Mouse (Mus musculus) gastrocnemius, postnatal 25 days (tissue): Measurements from ENCODE around the gene Cadm1. TPM values are rescaled to one million over a fixed set of nuclear protein-coding genes. Genes with fewer than 3 reads are reported as not detected.

Experiments
- DNase-seq: peaks from one replicate; pipeline ENCODE4 v3.0.0; 2022
- total RNA-seq, 2 experiments: library from RNA; stranded (reverse); gene quantifications; 1 replicate in 1 of 2; 2 replicates in 1 of 2; pipeline ENCODE4 v1.2.3; 2021

Gene Cadm1
- total RNA-seq, 2 experiments from 2014 or later, result 1.7 to 2.5 TPM

DNA sequence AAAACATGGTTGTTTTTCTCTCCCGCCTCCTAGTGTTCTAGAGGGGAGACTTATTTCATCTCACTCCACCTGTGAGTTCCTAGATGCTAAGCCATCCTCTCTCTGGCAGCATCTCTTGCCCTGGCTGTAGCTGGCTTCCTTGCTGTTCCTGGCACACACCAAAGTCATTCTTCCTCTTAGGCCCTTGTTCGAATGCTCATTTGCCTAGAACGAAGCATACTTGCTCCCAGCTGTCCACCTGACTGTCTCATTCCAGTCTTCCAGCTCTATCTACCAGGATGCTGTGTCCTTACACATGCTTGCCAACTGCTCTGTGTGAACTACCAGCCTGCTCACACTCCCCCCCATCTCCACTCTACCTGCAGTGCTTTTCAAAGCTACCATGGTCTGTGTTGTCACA lies 211.8 kb downstream of the Cadm1 start:
- DNase-seq, result no peak

DNA sequence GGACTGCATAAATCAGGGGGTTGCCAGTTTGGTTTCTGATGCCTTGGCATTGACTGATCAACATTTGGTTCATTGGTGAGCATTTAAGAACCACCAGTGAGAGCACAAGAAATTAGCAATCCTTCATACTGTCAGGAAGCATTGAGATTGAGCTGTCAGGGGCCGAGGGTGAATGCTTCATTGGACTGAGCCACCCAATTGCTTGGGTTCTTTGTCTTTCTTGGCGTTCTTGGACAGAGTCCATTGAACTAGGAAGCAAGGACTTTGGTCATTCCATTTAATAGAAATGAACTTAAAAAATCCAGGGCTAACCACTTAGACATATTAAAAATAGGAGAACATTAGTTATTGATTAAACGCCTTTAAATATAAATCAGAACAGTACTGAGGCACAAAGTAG lies 214.9 kb downstream of the Cadm1 start:
- DNase-seq, result no peak

DNA sequence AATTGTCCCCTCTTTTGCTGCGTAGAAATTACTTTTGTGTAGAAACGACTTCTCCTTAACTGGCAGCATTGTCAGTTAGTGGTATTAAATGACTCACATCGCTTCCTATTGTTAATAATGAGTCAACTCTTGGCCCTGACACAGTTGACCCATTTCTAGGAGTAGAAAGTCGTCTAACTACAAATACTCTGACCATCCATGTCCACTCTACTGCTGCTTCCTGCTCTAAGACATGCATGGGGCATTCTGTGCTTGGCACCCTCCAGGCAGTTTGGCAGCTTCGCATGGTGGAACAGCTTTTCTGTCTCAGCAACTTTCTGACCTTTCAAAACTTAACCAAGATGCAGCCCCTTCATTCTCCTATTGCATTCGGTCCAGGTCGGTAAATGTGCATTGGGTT lies 215.7 kb downstream of the Cadm1 start:
- DNase-seq, result no peak

DNA sequence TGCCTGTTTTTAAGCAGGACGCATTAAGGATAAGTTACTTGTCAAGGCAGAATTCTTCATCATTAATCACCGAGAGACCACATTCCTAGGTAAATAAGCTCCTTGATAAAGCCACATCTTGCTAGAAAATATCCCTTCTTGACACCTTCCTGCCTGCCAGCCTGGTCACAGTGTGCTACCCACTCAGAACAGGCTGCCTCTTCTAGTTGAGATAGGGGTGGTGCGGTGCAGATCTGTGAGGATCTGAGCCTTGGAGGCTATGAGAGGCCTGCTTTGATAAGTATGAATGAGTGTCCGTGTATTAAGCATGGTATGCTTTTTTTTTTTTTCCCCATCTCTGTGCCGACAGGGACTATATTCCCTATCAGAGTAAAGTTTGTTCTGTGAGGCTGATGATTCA lies 219.2 kb downstream of the Cadm1 start:
- DNase-seq, result no peak

DNA sequence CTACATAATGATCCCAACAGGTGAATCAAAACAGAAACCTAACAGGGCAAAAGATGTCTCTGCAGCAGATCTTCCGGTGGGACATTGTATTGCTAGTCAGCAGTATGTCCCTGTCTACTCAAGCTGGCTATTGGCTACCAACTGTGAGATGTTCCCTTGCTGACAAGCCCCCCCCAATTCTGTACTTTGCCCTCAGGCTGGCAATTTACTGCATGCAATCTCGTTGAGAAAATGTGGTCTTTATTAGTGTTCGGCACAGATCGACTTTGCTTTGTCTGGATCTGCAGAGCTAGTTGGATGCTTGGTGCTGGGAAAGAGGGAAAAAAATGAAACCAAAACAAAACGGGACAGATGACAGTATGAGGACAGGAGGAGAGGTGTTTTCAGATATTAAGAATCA lies 222.5 kb downstream of the Cadm1 start:
- DNase-seq, result no peak

DNA sequence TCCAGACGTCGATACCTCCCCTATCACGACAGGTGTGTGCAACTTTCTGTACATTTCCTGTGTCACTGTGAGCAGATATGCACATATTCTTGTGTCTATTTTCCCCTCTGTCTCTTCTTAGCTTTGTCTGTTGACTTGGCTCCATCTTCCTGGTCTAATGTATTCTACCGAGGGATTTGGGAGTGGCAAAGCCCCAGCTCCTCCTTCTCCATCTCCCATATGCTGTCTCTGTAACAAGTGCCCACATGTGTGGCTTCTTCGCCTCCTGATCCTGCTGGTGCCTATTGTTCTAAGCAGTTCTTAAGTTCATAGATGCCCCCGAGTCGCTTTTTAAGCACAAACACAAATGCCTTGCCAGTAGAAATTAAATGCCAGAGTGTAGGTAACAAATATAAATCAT lies 223.2 kb downstream of the Cadm1 start:
- no peak for DNase-seq

DNA sequence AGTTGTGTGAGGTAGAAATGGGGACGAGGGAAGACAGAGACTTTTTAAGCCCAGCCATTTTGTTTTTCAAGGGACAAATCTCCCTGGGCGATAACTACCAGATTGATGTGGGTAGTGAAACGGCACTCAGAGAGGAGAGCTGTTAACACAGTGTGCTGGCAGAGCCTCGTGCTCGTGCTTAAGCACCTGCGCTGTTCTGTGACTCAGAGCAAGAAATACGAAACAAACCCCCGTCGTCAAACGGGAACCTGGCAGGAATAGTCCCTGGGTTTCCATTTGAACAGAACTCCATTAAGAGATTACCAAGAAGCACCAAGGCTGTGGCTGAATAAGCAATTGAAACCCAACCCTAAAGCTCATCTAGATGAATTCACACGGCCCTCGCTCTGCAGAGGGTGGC lies 225.1 kb downstream of the Cadm1 start:
- no peak for DNase-seq

DNA sequence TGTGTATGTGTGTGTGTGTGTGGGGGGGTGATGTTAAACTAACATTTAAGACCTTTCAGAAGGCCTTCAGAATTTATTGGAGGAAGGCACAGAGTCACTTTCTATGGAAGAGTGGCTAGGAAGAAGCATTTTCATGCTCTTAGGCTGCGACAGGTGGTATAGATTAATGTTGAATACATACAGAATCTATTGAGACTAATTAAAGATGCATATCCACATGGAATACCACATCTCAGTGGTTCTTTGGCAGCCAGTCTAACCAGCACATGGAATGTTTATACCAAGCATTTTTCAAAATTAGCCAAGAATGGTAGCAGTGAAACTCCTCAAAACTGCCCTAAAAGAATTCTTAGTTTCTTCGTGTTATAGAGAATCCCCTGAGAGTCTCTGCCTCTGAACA lies 227.8 kb downstream of the Cadm1 start:
- no peak for DNase-seq

DNA sequence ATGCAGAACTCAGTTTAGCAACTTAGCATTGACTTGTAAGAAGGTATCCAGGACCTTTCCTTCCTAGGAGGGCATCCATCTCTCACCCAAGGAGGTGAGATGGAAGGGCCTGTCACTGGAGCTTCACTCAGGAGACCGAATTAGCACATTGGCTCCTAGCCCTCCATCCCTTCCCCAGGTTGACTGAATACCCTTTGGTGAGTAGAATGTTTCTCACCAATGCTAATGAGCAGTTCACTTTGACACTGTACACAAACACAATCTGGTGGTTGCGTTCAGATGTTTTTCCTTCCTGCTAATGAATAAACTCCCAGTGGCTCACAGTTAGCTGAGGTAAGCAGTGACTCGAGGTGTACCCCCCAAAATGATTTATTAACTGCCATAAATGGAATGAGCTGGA lies 228.3 kb downstream of the Cadm1 start:
- no peak for DNase-seq

DNA sequence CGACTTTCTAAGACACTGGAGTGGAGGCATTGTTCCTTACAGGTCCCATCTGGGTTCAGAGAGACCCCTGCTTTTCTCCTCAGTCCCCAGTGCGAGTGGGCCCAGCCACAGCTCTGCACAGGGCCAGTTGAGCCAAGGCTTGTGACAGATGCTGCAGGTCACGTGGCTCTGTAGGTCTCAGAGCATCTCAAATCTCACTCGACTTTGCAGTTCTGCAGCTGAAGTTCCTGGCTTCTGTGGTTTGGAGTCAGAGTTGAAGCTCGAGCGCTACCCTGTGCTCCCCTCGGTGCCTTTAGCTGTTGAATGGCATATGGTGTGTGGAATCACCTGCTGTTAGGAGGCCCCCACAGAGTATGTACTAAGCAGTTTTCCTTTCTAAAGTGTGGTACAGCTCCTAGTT lies 229.8 kb downstream of the Cadm1 start:
- peak; percentile 20 for DNase-seq

DNA sequence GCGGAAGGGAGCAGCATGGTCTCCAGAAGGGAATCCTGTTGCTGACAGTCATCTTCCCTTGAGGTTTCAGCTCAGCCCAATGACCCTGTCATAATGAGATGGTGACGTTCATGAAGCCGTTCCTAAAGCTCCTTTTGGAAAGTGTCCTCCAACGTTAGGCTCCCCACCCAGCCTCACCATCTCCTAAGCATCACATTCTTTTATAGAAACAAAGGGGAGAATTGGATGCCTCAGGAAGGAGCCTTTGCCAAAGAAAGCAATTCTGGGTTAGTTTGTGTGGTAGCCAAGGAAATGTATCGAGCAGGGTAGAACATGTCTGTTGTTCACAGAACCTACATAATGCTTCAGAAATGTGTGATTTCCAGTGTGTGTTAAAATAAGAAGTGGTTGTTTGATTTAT lies 231.6 kb downstream of the Cadm1 start:
- no peak for DNase-seq

DNA sequence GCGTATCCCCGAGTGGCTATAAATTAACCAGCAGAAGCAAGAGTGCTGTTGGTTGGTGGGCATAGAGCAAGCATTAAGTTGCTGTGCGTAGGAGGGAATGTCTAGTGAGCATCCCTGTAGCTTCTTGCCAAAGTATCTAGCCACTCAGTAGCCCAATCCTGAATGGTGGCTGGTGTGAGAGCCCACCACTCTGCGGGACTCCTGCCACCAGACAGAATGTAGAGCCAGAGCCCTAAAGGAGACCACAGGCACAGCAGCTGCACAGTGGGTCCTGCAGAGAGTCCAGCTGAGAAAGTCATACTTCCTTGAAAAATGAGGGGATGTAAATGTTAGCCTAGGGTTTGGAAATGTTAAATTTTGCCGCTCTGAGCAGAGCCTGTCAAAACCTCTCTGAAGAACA lies 232.9 kb downstream of the Cadm1 start:
- no peak for DNase-seq

DNA sequence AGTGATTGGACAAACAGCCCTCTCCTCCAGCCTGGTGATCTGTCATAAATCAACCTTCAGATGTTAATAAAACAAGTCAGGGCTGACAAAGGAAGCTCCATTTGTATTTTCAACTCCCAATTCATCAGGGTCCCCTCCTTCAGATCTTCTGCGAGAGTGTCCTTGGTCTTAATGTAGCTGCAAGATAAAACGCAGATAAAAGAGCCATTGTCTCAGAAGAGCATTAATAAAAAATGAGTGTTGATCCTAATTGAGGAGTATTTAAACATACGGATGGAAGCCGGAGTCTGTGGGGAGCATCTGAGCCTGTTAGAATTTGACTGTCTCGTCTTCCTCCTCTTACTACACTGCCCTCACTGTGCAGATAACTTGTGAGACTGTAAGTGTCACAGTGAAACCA lies 234.9 kb downstream of the Cadm1 start:
- no peak for DNase-seq

DNA sequence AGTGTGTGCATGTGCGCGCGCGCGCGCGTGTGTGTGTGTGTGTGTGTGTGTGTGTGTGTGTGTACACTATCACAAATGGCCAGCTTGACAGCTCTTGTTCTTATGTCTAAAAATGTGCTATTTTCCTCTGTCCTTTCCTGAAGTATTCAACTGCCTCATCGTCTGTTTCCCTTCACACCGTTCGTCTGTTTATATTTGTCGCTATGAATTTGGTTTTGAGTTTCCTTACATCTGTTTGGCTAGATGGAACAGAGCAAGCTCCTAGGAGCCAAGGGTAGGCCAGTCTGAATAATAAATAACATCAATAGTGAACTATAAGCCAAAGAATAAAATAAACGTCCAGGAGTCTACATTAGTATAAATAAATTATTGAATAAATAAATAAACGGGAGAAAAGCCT lies 235.3 kb downstream of the Cadm1 start:
- no peak for DNase-seq

DNA sequence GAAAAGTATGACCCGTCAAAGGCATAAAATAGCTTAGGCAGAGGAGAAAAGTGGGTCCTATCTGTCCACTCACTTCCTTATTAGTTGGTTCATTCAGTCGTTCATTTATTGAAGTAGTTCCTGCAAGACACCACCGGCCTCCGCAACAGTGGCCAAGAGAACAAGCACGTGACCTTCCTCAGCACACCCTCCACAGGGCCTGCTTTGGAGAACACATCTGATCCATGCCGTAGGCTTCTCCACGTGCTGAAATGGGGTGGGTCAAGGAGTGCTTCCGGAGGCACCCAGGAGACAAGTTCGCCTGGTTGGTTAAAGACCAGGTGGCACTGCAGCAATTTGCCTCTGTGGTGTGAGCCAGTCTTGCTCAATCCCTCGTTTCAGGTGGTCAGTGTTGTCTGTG lies 236.4 kb downstream of the Cadm1 start:
- DNase-seq, result no peak

DNA sequence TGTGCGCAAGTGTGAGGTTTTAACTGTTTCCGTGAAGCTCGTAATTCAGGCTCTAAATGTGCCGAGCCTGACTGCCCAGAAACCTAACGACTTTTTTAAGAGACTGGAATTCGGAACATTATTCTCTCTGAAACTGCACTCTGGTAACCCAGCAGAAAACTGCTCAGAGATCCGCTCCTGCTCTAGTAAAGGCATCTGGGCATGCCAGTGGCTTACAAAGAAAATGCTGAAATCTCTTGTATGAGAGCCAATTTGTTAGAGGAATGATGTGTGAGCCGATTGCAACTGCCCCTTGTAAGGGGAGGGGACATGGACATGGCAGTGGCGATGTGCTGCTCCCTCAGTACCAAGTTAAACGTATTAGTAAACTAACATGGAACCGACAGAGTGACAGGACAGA lies 240.9 kb downstream of the Cadm1 start:
- no peak for DNase-seq

DNA sequence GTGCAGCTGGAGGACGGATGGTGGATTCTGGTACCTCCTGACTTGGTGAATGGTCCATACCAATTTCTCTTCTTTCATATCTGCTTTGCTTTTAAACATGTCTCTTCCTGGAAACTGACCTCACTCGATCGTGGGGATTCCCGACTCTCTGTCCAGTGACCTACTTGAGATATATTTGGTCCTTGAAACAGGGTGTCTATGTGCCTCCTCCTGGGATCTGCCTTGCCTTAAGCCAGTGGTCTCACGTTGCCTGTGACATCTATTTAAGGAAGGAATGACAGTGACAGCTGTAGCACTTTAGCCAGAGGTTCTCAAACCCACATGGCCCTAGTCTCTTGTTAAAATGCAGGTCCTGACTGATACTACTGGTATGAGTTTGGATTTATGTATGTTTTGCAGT lies 242.0 kb downstream of the Cadm1 start:
- DNase-seq, result peak; percentile 59

DNA sequence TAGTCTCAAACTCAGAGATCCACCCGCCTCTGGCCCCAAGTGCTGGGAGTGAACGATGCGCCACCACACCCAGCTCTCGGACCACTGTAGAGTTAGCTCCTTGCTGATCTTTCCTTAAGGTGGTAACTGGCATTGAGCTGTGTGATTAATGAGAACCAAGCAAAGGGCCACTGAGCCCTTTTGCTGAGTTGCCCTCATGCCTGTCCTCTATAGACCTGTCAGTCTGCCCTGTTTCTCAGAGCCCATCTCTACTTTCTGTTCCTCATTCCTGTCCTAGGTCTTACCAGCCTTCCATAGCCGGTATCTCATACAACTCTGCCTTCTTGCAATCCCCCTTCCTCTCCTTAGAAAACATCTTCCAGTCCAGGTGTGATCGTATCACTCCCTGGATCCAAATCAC lies 242.8 kb downstream of the Cadm1 start:
- no peak for DNase-seq

DNA sequence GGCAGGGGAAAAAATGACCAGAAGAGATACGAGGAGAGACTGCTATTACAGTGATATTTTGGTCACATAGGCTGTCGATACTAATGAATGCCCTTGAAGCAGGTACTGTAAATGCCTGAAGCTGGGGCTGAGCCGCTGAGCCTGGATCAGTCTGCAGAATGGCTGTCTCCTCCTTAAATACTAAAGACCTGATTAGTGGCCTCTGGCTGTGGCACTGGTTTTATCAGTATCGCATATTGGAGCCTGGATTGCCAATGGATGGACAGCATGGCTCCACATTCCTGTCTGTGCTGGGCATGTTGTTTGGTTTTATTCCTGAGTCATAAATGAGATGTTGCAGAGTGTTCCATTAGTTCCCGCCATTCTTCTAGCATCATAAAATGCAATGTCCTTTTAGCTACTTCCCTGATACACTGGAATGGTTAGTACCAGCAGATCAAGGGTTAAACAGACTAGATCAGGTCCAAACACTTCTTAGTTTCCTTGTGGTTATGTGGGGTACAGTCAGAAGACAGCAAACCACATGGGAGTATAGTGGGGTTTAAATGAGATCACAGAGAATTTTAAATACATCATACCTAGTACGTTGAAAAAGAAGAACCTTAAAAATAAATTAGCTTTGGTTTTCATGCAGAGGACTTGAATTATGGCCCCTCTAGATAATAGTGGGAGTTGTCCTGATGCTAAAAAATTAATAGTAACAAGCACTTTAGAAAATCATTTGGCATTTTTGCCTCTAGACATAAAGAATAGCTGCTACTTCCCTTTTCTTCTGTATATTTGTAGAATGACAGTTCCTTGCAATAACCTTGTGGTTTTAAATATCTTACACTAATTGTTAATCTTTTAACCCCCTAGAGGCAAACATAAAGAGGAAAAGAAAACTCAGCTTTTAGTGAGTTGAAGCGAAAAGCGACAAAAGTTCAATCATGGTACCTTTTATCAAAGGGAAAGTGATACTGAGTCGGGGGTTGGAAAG lies 247.3 kb downstream of the Cadm1 start:
- no peak for DNase-seq

DNA sequence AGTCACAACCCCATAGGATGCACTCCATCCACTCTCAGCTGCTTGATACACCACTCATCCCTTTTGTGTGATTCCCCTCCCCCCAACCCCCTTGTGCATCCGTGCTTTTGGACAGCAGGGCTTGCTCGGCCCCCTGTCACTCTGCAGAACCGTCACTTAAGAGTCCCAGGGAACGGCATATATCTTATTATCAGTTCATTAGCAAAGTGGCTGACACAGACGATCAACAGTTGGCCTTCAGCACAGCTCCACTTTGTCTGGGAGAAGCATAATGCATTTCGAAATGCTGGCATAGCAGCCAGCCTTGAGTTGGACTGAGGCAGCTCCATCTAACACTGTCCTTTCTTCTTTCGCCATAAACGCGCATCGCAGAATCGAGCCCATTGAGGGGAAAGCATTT lies 248.5 kb downstream of the Cadm1 start:
- no peak for DNase-seq

DNA sequence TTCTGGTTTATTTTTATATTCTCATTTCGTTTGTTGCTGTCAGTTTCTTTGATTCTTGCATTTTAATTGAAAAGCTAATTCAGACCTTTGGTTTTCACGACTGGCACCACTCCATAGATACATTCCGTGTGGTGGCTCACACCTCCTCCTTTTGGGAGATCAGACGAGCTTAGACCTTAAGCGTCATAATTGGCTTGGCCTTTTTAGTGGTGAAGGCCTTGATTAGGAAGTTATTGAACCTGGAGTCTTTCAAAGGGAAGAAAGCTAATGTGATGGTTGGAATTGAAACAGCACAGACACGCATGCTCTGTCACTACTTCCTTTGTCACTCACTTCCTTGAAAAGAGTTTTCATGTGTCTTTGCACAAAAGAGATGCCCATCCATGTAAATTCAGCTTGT lies 249.3 kb downstream of the Cadm1 start:
- DNase-seq, result no peak

DNA sequence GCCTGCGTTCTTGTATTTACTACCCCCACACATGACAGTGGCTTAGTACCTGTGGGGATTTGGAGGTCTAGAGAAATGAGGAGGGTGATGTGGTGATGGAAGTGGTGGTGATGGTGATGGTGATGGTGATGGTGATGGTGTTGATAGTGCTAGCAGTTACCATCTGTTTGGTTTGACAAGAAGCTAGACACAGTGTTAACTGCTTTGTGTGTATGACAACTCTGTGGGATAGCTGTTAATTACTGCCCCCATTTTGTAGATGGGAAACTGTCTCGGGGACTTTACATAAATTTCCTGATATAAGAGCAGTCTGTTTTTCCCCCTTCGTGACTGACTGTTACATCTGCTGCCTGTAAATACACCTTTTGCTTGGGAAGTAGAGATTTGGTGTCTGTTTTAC lies 256.7 kb downstream of the Cadm1 start:
- DNase-seq, result no peak

DNA sequence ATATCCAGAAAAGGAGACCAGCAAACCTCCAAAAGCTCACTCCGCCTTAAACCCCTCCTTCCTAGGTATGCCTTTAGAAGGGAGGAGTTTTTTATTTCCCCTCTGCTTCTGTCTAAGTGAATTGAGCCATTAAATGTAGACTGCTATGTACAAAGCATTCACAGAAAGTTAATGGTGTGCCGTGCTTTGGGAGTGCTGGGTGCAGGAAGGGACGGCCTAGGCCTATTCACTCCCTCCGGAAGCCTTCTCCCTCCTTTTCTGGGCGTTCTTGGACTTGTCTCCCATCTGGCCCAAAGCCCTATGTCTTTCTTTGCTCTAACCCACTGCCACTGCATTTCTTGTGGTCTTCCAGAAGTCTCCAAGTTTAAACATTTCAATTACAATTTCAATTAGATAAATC lies 268.5 kb downstream of the Cadm1 start:
- DNase-seq, result no peak

DNA sequence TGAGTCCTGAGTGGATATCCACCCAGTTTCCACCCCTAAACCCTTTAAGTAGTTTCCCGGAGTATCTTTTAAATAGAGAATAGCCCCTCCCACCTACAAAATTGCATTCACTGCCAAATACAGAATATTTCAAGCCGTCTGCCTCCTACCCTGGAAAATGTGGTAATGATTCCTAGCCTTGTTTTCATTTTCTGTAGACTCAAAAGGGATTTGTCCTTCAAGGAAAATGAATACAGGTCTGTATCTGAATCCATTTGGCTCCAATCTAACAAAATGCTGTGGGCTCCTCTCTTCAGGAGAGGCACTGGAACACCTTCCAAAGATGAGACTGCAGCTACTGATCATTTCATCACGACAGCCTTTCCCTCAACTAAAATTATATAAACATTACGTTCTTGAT lies 271.3 kb downstream of the Cadm1 start:
- no peak for DNase-seq

DNA sequence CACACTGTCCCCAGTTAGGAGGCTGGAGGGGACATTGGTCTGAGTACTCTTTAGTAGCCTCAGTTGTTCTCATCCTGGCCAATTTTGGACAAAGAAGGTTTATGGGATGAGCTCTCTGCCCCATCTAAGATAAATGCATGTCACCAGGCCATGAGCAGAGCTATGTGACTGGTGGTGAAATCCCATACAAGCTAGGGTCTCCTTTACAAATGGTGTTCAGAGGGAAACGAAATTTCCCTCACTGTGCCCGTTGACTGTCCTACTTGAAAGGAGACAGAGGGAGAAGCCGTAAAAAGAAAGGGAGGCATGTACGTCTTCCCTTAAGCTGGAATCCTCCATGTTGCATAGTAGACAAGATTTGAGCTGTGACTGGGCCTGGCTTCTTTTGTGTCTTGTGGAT lies 272.6 kb downstream of the Cadm1 start:
- no peak for DNase-seq
